Mouse (Mus musculus) monocyte, adult 5-6 weeks (primary cell): ENCODE data around the gene Slco2a1. TPM values are rescaled to one million over a fixed set of nuclear protein-coding genes. Genes with fewer than 3 reads are reported as not detected.

ENCODE experiments used
- ATAC-seq: fragments of 153-309, 156-312 bp; replicated peaks from 2 replicates; pipeline ENCODE4 v1.8.0; 2017; ENCODE audit warnings: mild to moderate bottlenecking; ENCODE audit not compliant: low TSS enrichment, insufficient number of reproducible peaks, severe bottlenecking, poor library complexity, low FRiP score
- total RNA-seq: library from RNA; stranded (forward); fragments of 200-1000, 200-491, 200-594 nt; gene quantifications from 3 replicates; pipeline ENCODE4 v1.2.3, GENCODE M21; 2017

Gene Slco2a1
- total RNA-seq, 1 experiment from 2014 or later: not detected

DNA sequence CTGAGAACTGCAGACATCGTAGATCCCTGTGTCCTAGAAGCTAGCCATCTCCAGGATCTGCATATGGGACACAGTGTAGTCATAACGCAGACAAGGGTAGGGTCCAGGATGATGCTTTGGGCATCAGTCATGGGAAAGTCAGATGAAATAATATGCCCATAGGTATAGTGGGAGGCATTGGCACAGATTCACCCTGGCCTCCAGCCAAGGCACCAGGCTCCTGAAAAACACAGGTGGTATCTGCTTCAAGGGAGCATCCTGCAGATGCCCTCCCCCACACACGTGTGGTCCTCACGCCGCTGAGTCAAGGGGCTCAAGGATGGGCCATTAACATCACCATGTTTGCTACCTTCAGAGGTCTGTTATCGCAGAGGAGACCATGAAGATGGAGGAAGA lies 83.7 kb downstream of the Slco2a1 start:
- no peak for ATAC-seq

DNA sequence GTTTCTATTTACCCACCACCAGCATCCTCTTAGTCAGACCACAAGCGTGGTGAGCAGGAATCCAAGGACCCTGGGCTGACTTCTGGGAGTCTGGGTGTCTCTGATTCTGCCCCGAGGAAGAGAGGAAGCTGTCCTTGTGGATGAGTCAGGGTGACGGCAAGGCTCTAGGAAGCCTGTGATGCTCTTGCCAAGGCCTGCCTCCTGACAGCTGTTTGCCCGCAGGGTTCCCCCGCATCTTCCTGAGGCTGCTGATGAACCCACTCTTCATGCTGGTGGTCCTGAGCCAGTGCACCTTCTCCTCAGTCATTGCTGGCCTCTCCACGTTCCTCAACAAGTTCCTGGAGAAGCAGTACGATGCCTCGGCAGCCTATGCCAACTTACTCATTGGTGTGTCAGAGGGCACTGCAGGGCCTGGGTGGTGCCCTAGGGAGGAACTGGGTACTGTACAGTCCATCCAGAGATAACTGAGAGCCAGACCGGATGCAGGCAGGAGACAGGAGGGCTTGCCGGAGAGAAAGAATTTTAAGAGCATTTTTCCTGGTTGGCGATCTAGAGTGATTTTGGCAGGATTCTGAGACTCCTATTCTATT lies 84.5 kb downstream of the Slco2a1 start:
- no peak for ATAC-seq

DNA sequence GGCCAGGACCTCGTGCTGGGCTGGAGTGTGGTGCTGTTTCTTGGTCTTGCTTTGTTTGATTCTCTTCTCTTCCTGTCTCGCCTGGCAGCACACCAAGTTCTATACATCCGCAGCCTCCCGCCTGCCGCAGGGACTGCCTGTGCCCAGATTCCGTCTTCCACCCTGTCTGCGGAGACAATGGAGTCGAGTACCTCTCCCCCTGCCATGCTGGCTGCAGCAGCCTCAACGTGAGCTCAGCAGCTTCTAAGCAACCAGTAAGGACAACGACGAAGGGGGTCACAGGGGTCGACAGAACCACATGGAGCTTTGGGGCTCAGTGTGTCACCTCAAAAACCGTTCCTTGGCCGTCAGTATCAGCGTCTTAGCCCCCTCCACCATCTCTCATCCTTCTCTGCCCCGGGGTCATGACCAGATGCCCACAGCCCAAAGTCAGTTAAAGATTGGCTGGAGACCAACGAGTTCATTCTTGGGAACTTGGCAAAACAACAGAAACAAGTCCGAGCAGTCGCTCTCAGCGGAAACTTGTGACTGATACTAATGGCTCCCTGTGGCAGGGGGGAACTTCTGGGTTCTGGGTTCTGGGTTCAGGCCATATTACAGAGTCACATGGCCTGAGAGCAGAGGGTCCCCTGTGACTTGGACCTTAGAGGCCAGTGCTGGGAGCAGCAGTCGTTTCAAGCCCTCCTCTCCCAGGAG lies 88.5 kb downstream of the Slco2a1 start:
- ATAC-seq: no peak

DNA sequence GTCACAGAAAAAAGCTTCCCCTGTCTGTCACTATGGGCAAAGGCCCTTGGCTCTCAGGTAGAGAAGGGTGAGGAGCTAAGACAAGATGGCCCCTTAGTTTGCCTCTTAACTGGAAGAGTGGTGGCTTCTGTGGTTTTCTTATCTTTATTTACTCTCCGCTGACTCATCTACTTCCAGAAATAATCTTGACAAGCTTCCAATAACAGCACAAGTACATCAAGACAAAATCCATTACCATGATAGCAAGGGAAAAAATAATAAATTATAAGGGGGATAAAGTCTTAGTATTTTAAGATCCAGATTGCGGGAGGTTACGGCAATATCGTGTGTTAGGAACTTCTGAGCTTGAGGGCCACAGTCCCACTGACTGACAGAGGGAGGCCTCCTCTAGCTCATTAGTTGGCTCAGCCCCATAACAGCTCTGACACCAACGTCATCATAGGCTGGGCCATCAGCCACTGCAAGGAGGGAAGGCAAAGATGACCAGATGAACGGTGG lies 89.7 kb downstream of the Slco2a1 start:
- ATAC-seq: no peak

DNA sequence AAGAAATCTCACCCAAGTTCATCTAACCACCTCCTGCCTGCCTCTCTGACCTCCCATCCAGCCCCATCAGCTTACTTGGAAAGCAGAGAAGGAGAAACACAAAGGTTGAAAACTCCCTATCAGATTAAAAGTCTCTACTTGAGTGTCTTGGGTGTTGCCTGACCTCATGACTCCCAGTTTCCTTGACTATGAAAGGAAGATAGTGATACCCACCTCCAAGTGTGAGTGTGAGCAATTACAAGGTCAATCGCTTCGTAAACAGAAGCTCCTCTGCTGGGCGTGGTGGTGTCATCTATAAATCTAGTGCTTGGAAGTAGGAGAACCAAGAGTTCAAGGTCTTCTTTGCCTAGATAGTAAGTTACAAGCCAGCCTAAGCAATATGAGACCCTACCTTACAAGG lies 91.7 kb downstream of the Slco2a1 start:
- ATAC-seq: no peak

DNA sequence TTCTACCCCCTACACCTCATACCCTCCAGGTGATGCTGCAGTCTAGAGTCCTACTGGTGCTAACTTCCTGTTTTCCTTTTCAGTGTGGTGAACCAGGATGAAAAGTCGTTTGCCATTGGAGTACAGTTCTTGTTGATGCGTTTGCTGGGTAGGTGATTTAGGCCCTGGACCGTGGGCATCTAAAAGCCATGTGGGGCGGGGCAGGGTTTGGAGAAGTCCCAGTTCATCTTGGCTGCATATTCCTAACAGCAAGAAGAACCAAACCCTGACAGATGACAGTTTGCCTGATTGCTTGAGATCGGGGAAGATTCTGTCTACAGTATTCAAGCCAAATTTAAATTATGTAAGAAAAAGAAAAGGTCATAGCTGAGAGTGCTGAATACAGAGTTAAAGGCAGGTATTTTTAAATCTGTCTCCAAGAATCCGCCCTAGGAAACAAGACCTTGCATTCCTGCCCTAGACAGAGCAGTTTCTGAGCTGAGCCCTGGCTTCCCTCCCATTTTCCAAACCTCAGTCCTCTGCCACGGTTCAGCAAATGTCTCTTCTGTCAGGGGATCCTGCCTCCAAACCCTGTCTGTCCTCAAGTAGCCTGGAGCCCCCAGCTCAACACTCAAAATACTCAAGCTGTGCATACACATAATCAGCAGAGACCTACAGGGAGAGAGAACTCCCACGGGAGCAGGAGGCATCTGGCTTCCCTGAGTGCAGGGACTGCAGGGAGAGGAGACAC lies 93.9 kb downstream of the Slco2a1 start:
- ATAC-seq: no peak

DNA sequence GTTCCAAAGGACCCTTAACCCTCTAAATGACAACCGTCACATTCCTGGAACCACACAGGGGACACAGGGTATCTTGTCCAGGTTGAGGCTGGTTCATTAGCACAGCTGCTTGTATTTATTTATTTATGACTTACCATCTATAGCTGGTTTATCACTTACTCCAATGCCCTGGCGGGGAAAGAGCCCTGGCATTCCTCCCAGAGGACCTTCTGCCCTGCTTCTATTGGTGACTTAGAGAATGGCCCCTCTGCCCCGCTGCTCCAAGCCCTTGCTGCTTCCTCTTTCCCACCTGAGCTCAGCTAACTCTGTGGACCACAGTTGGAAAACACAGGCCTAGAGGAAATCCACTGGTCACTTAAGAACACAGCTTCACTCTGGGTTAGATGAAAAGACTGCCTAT lies 94.9 kb downstream of the Slco2a1 start:
- no peak for ATAC-seq

DNA sequence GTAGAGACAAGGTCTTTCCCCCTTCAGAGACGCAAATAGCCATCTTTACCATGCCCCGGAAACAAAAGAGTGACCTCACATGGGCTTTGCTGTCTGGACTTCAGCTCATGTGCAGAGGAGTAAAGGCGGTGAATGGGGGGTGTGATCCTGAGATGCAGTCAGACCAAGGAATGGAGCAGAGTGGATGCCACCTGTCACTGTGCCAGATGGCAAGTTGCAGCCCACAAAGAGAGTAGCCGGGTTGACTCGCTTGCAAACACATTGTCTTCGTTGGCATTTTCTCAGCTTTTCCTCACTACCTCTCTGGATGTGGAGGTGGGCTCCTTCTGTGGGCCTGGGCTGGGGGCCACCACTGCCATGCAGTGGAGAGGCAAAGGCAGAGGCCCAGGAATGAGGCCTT lies 98.2 kb downstream of the Slco2a1 start:
- ATAC-seq: no peak

DNA sequence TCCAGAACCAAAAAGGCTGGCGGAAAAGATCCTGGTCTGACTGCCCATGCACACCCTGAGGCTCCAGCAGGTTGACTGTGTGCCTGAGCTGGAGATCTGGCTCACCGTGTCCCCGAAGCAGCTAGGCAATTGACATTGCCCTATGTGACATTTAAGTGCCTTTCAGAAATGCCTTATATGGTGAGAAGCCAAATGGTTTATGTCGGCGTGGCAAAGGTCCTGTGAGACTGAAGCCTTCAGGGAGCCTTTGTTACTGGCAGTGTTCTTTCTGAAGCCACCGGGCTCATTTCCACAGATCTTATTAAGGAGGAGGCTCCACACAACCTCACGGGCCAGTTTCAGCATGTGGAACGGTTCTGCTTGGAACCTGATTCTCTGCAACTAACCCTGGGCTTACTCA lies 98.8 kb downstream of the Slco2a1 start:
- no peak for ATAC-seq

DNA sequence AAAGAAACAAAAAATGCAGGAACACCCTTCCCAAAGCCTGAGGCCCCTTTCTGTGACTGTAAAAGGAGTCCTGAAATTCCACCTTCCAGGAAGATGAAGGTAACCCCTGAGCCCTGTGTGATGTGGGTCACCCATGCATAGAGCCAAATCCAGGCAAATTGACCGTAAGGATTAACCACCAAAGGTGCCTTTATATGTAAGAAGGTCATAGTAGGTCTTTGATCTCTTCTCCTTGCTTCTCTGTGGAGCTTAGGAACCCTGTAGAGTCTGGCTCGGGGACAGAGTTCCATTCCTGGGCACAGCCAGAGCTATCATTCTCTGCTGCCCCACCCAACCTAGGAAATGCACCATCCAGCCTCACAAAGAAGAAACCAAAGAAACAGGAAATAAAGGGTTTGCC lies 100.1 kb downstream of the Slco2a1 start:
- no peak for ATAC-seq

DNA sequence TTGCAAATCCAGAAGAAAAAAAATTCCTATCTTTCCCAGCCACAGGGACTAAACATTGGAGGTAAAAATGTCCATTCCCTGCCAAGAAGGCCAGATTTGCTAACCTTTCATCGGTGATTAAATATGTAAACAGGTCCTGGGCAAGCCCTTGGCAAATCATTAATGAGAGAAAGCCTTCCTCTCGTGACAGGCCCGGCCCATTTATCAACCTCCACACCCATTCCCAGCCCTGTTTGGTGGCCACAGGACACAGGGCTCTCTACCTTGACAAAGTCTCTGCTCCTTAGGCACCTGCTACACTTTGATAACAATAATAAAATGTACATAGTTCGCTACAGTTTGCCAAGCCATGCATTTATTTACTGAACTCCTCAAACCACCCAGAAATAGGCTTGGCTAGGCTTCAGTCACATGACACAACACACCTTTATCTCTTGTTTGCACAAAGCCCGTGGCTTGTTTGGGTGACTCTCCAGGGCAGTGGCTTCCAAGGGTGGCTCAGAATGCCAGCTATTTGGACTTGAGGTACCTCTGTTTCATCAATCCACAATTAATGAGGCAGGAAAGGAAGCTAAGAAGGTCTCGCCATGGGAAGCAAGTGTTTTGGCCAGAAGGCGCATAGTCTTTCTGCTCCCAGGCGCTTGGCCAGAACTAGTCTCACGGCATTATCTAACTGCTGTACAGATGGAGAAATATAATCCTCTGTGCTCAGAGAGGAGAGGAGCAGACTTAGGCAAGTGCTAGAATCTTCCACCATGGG lies 101.8 kb downstream of the Slco2a1 start:
- no peak for ATAC-seq

DNA sequence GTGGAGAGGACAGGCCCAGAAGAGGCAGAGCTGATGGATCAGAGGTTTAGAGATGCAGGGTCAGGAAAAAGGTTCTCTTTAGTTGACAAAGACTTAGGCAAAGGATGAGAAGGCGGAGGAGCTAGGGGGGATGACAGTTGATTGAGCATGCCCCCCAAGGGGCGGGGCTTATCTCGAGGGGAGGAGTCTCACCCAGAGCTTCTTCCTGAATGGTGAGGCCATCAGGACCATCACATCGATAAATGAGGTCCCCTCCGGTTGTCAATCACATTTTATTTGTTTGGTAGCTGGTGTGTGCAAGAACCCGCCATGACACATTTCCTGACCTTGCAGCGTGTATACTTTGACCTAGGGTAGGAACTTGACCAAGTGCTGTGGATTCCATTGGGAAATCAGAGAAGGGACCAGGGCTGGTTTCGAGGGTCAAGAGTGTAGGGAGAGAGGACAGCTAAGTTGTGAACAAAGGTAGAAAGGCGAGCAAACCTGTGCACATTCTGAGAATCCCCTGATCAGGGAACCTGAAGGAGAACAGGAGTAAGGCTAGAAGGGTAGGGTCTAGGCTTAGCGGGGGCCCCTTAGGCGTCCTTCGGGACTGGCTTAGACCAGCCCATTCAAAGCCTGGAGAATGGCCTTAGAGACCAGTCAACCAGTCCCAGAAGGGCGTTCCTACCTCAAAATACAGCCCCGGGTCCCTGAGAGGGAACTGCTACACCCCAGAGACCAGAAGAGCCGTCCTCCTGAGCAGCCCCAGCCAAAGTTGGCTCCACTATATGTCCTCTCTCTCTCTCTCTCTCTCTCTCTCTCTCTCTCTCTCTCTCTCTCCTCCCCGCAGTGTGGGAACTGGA lies 102.7 kb downstream of the Slco2a1 start:
- ATAC-seq: no peak

DNA sequence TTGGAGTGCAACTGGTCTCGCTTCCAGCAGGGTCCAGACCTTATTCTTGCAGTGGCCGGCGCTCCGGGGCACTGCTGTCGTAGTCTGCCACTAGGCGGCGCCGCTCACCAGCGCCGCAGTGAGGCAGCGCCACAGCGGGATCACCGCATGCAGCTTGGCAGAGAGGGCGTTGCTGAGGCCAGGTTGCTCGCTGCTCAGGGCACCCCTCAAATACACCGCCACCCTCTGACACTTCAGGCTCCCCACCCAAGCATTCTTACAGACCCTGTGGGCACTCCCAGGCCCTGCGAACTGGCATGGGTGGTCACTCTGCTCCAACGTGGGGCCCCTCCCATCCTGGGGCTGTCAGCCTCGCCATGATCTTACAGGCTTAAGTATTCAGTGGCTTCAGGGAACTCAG lies 103.7 kb downstream of the Slco2a1 start:
- ATAC-seq: peak; percentile 59

DNA sequence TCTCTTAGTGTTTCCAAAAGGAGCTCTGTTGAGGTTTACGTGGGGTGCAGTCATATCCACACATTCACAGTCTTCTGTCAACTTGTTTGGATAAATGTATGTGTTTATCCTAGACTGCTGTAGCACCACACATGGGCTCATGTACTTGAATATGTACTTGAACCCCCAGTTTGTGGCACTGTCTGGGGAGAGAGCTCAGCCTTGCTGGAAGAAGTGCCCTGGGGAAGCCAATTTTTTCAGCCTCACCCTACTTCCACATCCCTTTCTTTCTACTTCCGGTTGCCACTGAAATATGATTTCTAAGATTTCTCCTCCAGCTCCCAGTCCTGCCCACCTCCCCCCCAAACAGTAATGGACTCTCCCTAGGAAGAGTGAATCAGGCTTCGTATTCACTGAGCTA lies 105.2 kb downstream of the Slco2a1 start:
- no peak for ATAC-seq

DNA sequence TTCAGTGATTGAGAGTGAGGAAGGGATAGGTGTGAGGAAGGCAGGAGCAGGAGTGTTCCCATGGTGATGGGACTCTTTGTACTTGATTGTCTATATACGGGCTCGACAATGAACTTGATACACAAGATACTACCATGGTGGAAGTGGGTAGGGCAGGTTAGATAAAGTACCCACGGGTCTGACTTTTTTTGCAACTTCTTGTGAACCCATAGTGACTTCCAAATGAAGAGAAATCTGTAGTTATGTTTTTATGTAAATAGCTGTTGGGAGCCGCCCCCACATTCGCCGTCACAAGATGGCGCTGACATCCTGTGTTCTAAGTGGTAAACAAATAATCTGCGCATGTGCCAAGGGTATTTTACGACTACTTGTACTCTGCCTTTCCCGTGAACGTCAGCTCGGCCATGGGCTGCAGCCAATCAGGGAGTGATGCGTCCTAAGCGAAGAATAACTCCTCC lies 119.9 kb downstream of the Slco2a1 start:
- 0 out of 2 replicates have a peak, but pooled peaks have one; percentile 19 for ATAC-seq

DNA sequence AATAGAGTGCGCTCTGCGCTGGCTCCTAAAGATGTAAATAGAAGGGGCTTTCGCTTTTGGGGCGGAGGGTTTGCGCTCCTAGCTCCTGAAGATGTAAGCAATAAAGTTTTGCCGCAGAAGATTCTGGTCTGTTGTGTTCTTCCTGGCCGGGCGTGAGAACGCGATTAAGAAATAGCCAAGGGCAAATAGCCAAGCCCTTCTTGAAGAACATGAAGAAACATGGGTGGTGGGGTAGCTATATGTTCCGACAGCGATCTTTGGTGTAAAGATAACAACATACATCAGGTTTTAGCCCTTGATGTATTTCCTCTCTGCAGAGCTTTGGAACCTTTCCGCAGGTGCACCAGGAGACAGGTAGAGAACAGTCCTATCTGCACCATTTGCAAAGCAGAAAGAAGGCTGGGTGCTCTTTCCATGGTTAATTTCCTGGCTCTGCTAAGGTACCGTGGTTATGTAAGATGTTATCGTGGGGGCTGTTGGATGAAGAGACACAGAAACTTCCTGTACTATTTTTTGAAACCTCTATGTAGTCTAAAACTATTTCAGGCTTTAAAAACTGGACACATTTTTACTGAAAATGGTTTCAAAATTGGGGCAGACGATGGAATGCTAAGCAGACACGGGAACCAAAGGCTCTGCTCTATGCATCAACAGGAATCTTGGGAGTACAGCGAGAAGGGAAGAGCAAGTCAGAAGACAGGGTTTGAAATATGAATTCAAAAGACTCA lies 120.6 kb downstream of the Slco2a1 start:
- ATAC-seq: no peak

DNA sequence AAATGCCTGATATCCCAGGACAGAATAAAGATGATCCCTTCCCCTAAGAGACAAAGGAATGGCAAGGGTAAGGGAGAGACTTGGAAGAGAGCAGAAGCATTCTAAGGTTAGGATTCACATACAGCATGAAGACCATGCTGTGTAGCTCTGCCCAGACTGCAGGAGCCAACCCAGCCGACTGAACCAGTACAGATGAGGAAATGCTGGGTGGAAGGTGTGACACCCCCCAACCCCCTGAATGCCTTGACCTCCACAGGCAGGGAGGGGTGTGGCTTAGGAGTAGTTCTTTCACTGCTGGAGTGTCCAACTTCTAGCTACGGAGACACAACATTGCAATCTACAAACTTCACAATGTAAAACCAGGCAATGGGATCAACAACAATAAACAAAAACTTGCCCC lies 121.4 kb downstream of the Slco2a1 start:
- ATAC-seq: no peak
